Mouse (Mus musculus) neural tube, embryonic 13.5 days (tissue): ENCODE results near the gene Kmt2b. TPM values are rescaled to one million over a fixed set of nuclear protein-coding genes. Genes with fewer than 3 reads are reported as not detected.

ENCODE experiments used
- ATAC-seq: fragments of 200-750 bp; cut with Nextera tagmentation; 2 replicates; pipeline ENCODE4 v1.8.0; 2017; ENCODE audit warnings: low read depth, mild to moderate bottlenecking, moderate TSS enrichment, moderate library complexity
- H3K27ac ChIP-seq: fragments of 300-500 bp; sonication (generic); replicated peaks from 2 replicates; pipeline ENCODE4 v1.5.1; 2015; ENCODE audit warnings: moderate library complexity, mild to moderate bottlenecking, inconsistent platforms
- H3K27me3 ChIP-seq: fragments of 300-500 bp; sonication (generic); 2 replicates; pipeline ENCODE4 v1.6.1; 2015; ENCODE audit warnings: mild to moderate bottlenecking, inconsistent platforms
- H3K36me3 ChIP-seq: fragments of 300-500 bp; sonication (generic); 2 replicates; pipeline ENCODE4 v1.6.1; 2015; ENCODE audit warnings: mild to moderate bottlenecking, inconsistent platforms
- H3K4me1 ChIP-seq: fragments of 300-500 bp; sonication (generic); replicated peaks from 2 replicates; pipeline ENCODE4 v1.6.1; 2015; ENCODE audit warnings: inconsistent platforms
- H3K4me2 ChIP-seq: fragments of 300-500 bp; sonication (generic); 2 replicates; pipeline ENCODE4 v1.6.1; 2015; ENCODE audit warnings: inconsistent platforms, mild to moderate bottlenecking, moderate library complexity
- H3K4me3 ChIP-seq: fragments of 300-500 bp; sonication (generic); 2 replicates; pipeline ENCODE4 v1.5.1; 2015; ENCODE audit warnings: mild to moderate bottlenecking, inconsistent platforms
- H3K9ac ChIP-seq: fragments of 300-500 bp; sonication (generic); 2 replicates; pipeline ENCODE4 v1.6.1; 2015; ENCODE audit warnings: moderate library complexity, mild to moderate bottlenecking, inconsistent platforms
- H3K9me3 ChIP-seq: fragments of 300-500 bp; sonication (generic); 2 replicates; pipeline ENCODE4 v1.6.1; 2016; ENCODE audit warnings: inconsistent platforms
- WGBS: fragments of 180-500 bp; shearing (Covaris S2); methylation state at CpG from one replicate; pipeline ENCODE4 v1.1.7; 2015; 5-methylcytosine and 5-hydroxymethylcytosine counted together
- polyA plus RNA-seq: library from polyadenylated mRNA; unstranded; fragments of >200 nt; fragmentation: Nextera tagmentation; extraction: Ambion mirVana; gene quantifications from 2 replicates; pipeline ENCODE4 v1.2.1, GENCODE M21; 2015

Gene Kmt2b
- 9.0 and 9.9 TPM in 2 replicates for polyA plus RNA-seq

- Histone ChIP-seq H3K4me3 (peak within 1 kb of the TSS; percentile 99), H3K27ac (peak within 1 kb of the TSS; percentile 96), H3K36me3 (peaks cover 29% of the 10 kb centered on the region), H3K9ac (peak within 1 kb of the TSS; percentile 99), H3K4me2 (peak within 1 kb of the TSS; percentile 98), H3K27me3 (no peaks in the 10 kb centered on the region), H3K4me1 (peaks cover 24% of the 10 kb centered on the region), H3K9me3 (no peaks in the 10 kb centered on the region)
- peak; percentile 96 for ATAC-seq
- WGBS = under 1% methylated on average over 47 of the region's 68 CpGs
Measured at GRCm38 (mm10) chr7:30588676-30589434, at the start of gene Kmt2b. TSS of gene Kmt2b (minus strand) at chr7:30588726.

GRCm38 (mm10) chr7:30636395-30636794, 47.9 kb upstream of the Kmt2b start:
- WGBS = 31% methylated on average over 11 of the region's 11 CpGs
- Histone ChIP-seq H3K4me2 (no peak overlapping the region), H3K27me3 (peaks cover 68% of the 10 kb centered on the region), H3K9ac (no peak overlapping the region), H3K27ac (no peak overlapping the region), H3K9me3 (no peaks in the 10 kb centered on the region), H3K4me1 (peaks cover 11% of the 10 kb centered on the region), H3K4me3 (no peak overlapping the region), H3K36me3 (peaks cover 16% of the 10 kb centered on the region)
- no peak for ATAC-seq

GRCm38 (mm10) chr7:30635752-30636151, 47.2 kb upstream of the Kmt2b start, which contains the start of gene Etv2:
TSS of gene Etv2 (minus strand) at chr7:30635852.
- WGBS = 6% methylated on average over 5 of the region's 5 CpGs
- Histone ChIP-seq H3K4me3 (peak within 1 kb of the TSS; percentile 8; the same call in 1 of the 2 replicates), H3K4me1 (peaks cover 11% of the 10 kb centered on the region)

GRCm38 (mm10) chr7:30634621-30635020, 46.1 kb upstream of the Kmt2b start:
- Histone ChIP-seq H3K27ac (no peak overlapping the region), H3K9ac (no peak overlapping the region), H3K4me1 (peaks cover 11% of the 10 kb centered on the region), H3K36me3 (no peaks in the 10 kb centered on the region), H3K4me3 (peak overlapping the region; percentile 8; the same call in 1 of the 2 replicates), H3K9me3 (no peaks in the 10 kb centered on the region), H3K27me3 (peaks cover 84% of the 10 kb centered on the region), H3K4me2 (peak overlapping the region; percentile 36)
- ATAC-seq = 0 out of 2 replicates have a peak, but pooled peaks have one; percentile 36
- WGBS = 1% methylated on average over 20 of the region's 20 CpGs

More at GRCm38 (mm10) chr7:30635752-30636151, 47.2 kb upstream of the Kmt2b start, which contains the start of gene Etv2:
- no peak for ATAC-seq
- Histone ChIP-seq H3K9me3 (no peaks in the 10 kb centered on the region), H3K9ac (no peak within 1 kb of the TSS), H3K27ac (no peak within 1 kb of the TSS), H3K36me3 (peaks cover 9% of the 10 kb centered on the region), H3K4me2 (peak within 1 kb of the TSS; percentile 36), H3K27me3 (peaks cover 74% of the 10 kb centered on the region)

GRCm38 (mm10) chr7:30633762-30634412, 45.4 kb upstream of the Kmt2b start:
- H3K9ac ChIP-seq = no peak overlapping the region
- no peak overlapping the region for H3K27ac ChIP-seq
- WGBS = 4% methylated on average over 27 of the region's 27 CpGs
- peaks cover 11% of the 10 kb centered on the region for H3K4me1 ChIP-seq
- H3K4me2 ChIP-seq = no peak overlapping the region
- H3K36me3 ChIP-seq = no peaks in the 10 kb centered on the region
- no peak for ATAC-seq
- no peaks in the 10 kb centered on the region for H3K9me3 ChIP-seq
- peaks cover 90% of the 10 kb centered on the region for H3K27me3 ChIP-seq
- H3K4me3 ChIP-seq = no peak overlapping the region

GRCm38 (mm10) chr7:30629013-30629412, 40.5 kb upstream of the Kmt2b start:
- no peak overlapping the region for H3K4me3 ChIP-seq
- H3K27me3 ChIP-seq = peaks cover 48% of the 10 kb centered on the region
- ATAC-seq = no peak

GRCm38 (mm10) chr7:30626647-30627046, 38.1 kb upstream of the Kmt2b start:
- peak; percentile 30; the same call in 1 of the 2 replicates for ATAC-seq
- Histone ChIP-seq H3K27ac (peak overlapping the region; percentile 64; the same call in 1 of the 2 replicates), H3K9me3 (no peaks in the 10 kb centered on the region), H3K36me3 (peaks cover 29% of the 10 kb centered on the region), H3K27me3 (peaks cover 25% of the 10 kb centered on the region), H3K4me1 (peaks cover 12% of the 10 kb centered on the region), H3K9ac (no peak overlapping the region), H3K4me3 (0 out of 2 replicates have a peak overlapping the region, but pooled peaks have one; percentile 64), H3K4me2 (peak overlapping the region; percentile 92; the same call in 1 of the 2 replicates)
- WGBS = 84% methylated on average over 5 of the region's 5 CpGs

More at GRCm38 (mm10) chr7:30629013-30629412, 40.5 kb upstream of the Kmt2b start:
- H3K4me1 ChIP-seq = peaks cover 16% of the 10 kb centered on the region
- H3K9ac ChIP-seq = no peak overlapping the region
- no peaks in the 10 kb centered on the region for H3K9me3 ChIP-seq
- H3K4me2 ChIP-seq = no peak overlapping the region
- peaks cover 6% of the 10 kb centered on the region; the same call in 1 of the 2 replicates for H3K36me3 ChIP-seq
- no peak overlapping the region for H3K27ac ChIP-seq

- Histone ChIP-seq H3K4me2 (peak within 1 kb of the TSS; percentile 92), H3K4me1 (peaks cover 12% of the 10 kb centered on the region), H3K9ac (peak within 1 kb of the TSS; percentile 85), H3K27ac (peak within 1 kb of the TSS; percentile 64), H3K9me3 (no peaks in the 10 kb centered on the region), H3K36me3 (peaks cover 35% of the 10 kb centered on the region), H3K27me3 (peaks cover 16% of the 10 kb centered on the region), H3K4me3 (peak within 1 kb of the TSS; percentile 64)
- peak; percentile 94 for ATAC-seq
- WGBS = 2% methylated on average over 44 of the region's 44 CpGs
Measured at GRCm38 (mm10) chr7:30625530-30626384, 37.2 kb upstream of the Kmt2b start, which contains the start of gene Cox6b1. TSS of gene Cox6b1 (minus strand) at chr7:30626151.

- no peak overlapping the region for H3K4me3 ChIP-seq
- peaks cover 74% of the 10 kb centered on the region for H3K36me3 ChIP-seq
- H3K27ac ChIP-seq = no peak overlapping the region
- no peaks in the 10 kb centered on the region for H3K9me3 ChIP-seq
- H3K27me3 ChIP-seq = no peaks in the 10 kb centered on the region
- 95% methylated on average over 3 of the region's 3 CpGs for WGBS
- H3K9ac ChIP-seq = no peak overlapping the region
- no peak for ATAC-seq
- no peaks in the 10 kb centered on the region for H3K4me1 ChIP-seq
- H3K4me2 ChIP-seq = no peak overlapping the region
Measured at GRCm38 (mm10) chr7:30619202-30619601, 30.7 kb upstream of the Kmt2b start.

GRCm38 (mm10) chr7:30618658-30619057, 30.1 kb upstream of the Kmt2b start:
- H3K4me3 ChIP-seq = no peak overlapping the region
- no peak overlapping the region for H3K4me2 ChIP-seq
- WGBS = 97% methylated on average over 9 of the region's 9 CpGs
- no peaks in the 10 kb centered on the region for H3K27me3 ChIP-seq
- no peaks in the 10 kb centered on the region for H3K4me1 ChIP-seq
- peaks cover 70% of the 10 kb centered on the region for H3K36me3 ChIP-seq
- H3K9ac ChIP-seq = no peak overlapping the region
- H3K27ac ChIP-seq = no peak overlapping the region
- no peak for ATAC-seq
- no peaks in the 10 kb centered on the region for H3K9me3 ChIP-seq

- no peak overlapping the region for H3K4me3 ChIP-seq
Measured at GRCm38 (mm10) chr7:30615049-30615760, 26.7 kb upstream of the Kmt2b start.

More at GRCm38 (mm10) chr7:30615049-30615760, 26.7 kb upstream of the Kmt2b start:
- no peaks in the 10 kb centered on the region for H3K27me3 ChIP-seq
- H3K4me1 ChIP-seq = no peaks in the 10 kb centered on the region
- ATAC-seq = no peak; the same call in 1 of the 2 replicates
- WGBS = 56% methylated on average over 5 of the region's 5 CpGs
- no peak overlapping the region for H3K27ac ChIP-seq
- no peak overlapping the region for H3K4me2 ChIP-seq
- H3K9ac ChIP-seq = no peak overlapping the region
- H3K36me3 ChIP-seq = peaks cover 44% of the 10 kb centered on the region
- H3K9me3 ChIP-seq = no peaks in the 10 kb centered on the region
